Mouse (Mus musculus) frontal cortex, postnatal 14 days (tissue): ENCODE data around the gene Cdr2.
"Not testable (repeated sequence)": the region's sequence is repeated elsewhere in the genome, so short reads cannot be mapped to it uniquely, and the experiment has no call there.

Source experiments
- DNase-seq, 2 experiments: peaks; one replicate each; pipeline ENCODE4 v3.0.0; 2022; ENCODE audit warnings: low spot score in 2 of 2

Gene Cdr2

DNA sequence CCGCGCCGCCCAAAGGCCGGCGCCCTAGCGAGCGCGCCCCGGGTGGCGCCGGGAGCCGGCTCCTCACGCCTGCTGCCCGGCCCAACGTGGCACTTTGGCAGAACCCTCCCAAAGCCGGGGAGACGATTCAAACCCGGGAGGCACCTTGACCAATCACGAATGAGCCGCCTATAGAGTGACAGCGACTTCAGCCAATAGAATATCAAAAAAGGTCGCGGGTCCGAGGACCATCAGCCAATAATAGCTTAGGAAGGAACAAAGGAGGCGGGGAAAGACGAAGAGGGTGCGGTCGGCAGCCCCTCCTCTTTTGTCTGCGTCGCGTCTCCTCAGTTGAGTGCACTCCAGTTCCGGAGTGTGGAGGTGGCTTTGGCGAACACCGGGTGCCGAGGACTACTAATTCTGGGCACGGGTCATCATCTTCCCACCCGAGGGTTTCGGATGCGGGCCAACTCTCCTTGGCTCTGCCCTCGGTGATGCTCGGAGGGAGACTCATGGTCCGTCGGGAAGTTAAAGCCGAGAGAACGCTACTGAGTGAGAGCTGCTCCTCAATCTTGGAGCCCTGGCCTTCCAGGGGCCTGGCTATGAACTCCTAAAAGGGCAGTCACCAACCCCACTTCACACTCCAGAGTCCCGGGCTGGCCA, at the start of gene Cdr2, which contains the start of gene Mfsd13b:
Cdr2 (minus strand) TSS at position 113 of the 642 bp plus-strand sequence.
Mfsd13b (plus strand) TSS at position 310 of the 642 bp plus-strand sequence.
- DNase-seq, result peak; percentile 91 to 95

DNA sequence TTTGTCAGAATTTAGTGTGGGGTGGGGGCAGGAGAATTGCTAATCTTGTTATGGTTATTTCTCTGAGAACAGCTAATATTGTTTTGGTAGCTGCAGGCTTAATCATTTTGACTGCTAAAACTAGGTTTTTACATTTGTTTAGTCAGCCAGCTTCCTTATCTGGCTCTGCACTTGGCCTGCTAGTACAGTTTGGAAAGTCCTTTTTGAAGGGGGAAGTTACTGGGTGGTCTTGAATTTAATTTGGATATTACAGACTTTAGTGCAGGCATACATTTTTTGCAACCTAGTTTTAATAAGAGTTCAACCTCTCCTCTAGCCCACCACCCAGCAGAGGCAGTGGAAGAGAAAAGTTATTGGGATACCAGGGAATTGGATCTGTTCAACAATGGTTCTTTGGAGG, 47.8 kb upstream of the Cdr2 start:
- DNase-seq, result not testable (repeated sequence)

DNA sequence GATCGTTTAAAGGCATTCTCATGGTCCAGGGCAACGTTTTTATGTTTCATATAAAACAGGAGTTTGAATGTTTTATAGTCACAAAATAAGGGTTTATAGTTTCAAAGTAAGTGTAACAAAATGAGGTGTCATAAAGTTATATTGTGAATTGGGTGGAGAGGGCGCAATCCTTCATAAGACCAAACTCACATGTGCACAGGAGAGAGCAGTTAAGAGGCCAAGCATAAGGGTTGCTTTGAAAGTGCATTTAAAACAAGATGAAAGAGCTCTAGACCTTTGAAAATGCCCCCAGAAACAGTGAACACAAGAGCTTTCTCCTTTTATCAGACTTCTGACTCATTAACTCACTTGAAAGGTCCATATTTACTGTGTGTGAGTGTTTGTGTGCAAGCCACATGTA, 44.2 kb upstream of the Cdr2 start:
- no peak for DNase-seq

DNA sequence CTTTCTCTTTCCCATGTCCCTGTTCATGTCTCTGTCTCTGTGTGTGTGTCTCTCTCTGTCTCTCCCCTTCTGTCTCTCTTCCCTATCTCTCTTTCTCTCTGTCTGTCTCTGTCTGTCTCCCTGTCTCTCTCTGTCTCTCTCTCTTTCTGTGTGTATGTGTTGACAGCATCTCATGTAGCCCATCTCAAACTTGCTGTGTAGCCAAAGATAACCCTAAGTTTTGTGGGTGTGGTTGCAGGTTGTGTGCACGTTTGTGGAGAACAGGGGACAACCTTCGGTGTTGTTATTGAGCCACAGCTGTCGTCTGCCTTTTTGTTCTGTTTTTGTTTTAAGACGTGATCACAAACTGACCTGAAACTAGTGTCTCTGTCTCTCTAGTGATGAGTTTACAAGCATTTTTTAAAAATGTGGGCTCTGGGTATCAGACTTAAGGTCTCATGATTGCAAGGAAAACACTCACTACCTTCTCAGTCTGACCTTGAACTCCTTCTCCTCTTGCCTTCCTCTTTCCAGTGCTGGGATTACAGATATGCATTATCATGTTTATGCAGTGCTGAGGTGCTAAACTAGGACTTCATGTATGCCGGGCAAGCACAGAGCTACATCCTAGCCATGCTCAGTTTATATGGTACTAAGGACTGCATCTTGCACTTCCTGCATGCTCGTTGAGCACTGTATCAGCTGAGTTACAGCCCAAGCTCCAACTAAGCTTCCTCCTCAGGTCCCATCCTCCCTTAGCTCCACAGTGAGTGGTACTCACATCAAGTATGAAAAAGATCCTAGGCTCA, 43.3 kb upstream of the Cdr2 start:
- DNase-seq, result no peak

DNA sequence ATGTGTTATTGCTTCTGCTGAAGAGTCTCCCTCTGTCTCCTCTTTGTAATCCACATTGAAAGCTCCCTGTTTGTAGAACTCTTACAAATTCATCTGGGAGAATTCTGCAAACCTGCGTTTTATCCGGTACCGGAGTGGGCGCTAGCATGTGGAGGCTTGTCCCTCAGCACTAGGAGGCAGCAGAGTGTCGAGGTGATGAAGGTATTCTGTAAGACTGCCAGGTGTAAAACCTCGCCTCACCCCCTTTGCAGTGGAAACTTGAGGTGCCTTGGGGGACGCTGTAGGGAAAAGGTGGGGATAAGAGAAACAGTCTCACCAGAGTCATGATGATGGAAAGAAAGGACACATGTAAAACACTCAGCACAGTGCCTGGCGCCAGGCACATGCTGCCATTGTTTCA, 38.2 kb upstream of the Cdr2 start:
- DNase-seq, result no peak

GRCm38 (mm10) chr7:121018778-121019177, 36.7 kb upstream of the Cdr2 start:
- DNase-seq, result no peak

- DNase-seq, result no peak
Measured at GRCm38 (mm10) chr7:121014486-121014885, 32.4 kb upstream of the Cdr2 start.

DNA sequence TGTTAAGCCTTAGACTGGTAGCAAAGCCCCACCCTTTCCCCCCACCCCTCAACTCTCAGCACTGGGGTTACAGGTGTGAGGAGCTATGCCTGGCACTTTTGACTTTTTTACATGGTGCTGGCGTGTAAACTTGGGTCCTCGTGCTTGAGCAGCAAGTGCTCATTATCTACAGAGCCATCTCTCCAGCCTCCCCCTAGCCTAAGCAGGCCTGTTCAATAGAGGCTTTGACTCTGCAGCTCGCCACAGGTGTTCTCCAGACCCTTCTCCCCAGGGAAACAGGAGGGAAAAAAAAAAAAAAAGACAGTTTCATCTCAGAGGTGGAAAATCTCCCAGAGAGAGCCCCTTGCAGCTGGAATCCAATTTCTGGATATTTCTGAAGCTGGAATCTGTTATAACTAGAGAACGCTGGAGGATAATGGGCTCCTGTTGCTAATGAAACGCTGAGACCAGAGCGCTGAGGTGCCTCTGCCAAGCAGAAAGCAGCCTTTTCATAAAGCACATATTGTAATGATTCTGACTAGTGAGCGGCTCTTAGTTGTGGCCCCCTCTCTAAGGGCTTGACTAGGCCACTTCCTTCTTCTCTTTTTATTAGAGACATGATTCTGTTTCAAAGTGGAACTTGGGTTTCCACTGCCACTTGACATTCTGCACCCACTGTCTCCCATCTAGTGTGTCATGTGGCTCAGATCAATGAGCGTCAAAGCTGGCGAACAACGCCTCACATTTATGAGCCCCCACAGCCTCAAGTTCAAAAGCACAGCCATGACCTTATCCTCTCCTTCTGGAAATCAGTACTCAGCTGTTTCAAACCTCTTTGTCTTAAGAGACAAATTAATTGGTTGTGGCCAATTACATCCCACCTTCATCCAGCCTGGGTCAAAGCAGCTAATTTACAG, 29.9 kb upstream of the Cdr2 start:
- DNase-seq, result no peak

- no peak for DNase-seq
Measured at GRCm38 (mm10) chr7:121003793-121004418, 21.8 kb upstream of the Cdr2 start.

DNA sequence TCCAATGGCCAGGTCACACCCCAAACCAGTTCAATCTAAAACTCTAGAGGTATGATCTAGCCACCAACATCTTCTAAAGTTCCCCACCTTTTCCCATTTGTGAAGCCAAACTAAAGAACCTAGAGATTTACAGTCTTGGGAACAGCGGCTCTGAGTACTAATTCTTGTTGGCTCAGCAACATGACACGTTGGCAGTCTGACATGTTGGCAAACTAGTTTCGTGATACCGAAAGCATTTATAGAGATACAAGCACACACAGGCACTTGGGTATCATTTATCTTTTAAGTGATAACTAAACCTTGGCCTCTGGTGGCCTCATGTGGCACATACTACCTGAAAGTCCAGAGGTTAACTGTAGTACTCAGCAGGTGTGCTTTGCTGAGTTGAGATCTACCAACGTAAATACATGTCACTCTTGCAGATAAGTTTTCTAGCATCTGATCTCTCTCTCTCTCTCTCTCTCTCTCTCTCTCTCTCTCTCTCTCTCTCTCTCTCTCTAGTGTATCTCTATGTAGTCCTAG, 20.4 kb upstream of the Cdr2 start:
- no peak for DNase-seq

- DNase-seq, result no peak
Measured at GRCm38 (mm10) chr7:121001879-121002278, 19.8 kb upstream of the Cdr2 start.

GRCm38 (mm10) chr7:121000065-121000822, 18.1 kb upstream of the Cdr2 start:
- no peak for DNase-seq

- no peak for DNase-seq
Measured at GRCm38 (mm10) chr7:120999021-120999530, 17.0 kb upstream of the Cdr2 start.

DNA sequence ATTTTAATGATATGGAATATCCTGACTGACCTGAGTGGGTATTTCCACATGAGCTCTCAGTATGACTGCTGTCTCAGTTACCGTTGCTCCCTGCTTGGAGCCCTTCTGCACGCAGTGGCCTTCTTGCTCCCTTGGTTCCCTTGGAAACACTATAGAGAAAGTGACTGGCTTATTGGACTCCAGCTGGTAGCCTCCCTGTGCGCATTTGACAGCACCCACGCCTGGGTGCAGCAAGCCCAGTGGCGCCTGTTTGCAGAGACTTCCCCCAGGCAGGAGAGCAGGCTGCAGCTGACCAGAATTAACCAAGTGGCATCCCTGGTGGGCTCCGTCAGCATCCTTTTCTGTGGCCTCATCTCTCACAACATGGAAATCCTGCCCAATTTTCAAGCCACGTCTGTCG, 9.1 kb upstream of the Cdr2 start:
- no peak for DNase-seq

DNA sequence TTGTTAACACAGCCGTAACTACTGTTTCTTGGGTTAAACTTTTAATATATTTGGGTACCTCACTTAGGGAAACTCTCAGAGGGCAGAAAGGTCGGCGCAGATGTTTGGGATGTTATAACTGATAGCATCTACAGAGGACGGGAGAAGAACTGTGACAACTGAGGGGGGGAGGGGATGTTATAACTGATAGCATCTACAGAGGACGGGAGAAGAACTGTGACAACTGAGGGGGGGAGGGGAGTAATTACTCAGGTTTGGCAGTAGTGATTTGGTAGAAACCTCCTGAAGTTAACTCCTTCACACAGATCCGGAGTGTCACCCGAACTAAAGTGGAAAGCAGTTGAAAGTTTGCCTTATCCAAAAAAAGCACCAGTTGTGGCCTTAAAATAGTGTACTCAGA, 856 bp upstream of the Cdr2 start:
- DNase-seq, result no peak

DNA sequence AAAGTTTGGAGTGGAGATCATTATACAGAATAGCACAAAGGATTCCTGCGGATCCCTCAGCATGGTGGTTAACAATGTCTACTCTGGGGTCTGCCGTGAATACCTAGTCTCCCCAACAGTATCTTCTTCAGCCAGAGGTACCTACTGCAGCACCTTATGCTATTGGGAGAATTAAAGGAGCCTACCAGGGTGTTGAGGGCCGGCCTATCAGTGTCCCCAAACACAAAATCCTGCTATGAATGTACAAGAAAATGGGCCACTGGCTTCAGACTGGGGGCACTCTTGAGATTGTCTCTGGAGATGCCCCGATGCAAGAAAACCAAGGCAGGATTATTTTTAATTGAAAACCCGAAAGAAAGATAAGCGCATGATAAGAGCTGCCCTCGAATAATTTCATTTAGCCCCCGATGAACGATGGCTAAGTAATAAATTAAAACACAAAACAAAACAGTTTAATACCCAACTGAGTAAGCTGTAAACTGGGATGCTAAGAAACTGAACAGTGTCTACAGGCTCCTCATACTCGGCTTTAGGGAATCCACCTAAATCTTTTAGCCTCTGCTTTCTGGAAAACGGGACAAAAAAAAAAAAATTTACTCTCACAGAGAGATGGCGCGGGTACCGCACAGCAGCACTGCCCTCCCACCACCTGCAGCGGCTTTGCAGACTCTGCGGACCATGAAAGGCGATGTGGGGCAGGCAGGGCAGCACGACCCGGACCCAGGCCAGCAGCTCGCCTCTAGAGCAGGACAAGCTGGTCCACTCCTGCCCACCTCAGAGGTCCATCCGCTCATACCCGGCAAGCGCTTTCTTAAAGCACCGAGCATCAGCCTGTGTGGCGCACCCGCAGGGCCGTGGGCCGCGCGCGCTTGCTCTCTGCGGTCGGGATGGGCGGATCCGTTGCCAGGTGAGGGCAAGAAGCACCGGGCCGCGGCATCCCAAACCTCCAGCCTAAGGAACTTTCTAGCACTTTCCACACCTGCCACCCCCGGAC, 884 bp downstream of the Cdr2 start:
- peak; percentile 8 to 21 for DNase-seq

DNA sequence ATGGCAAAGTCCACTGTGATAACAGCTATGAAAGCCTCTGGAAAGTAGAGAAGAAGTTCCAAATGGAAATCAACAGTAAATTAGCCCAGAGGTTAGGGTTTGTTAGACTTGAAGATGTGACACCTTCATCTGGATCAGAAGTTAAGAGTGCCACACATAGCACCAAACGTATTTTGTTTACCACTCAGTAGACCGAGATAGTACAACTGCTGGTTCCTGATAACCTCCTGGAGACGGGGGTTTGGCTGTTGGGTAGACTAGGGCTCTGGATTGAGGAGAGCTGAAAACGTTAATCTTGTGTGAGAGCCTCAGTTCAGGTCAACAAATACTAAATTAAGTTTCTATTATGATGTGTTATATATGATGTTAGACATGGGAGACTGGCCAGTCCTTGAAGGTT, 2.1 kb downstream of the Cdr2 start:
- DNase-seq, result no peak

- DNase-seq, result no peak
Measured at GRCm38 (mm10) chr7:120977063-120977462, 5.0 kb downstream of the Cdr2 start.

- DNase-seq, result no peak
Measured at GRCm38 (mm10) chr7:120974001-120974400, 8.1 kb downstream of the Cdr2 start.
